Mouse (Mus musculus) kidney, adult 2 months (tissue): ENCODE data around the gene Angptl8.

Experiments
- CTCF ChIP-seq: fragments of 200-500 bp; conservative IDR thresholded peaks from 2 replicates; pipeline ENCODE4 v1.5.1; 2011; ENCODE audit warnings: low read depth, mild to moderate bottlenecking, control low read depth, low read length, moderate library complexity, mixed read lengths; ENCODE audit not compliant: insufficient read depth, insufficient read length
- POLR2A ChIP-seq: fragments of 200-500 bp; IDR thresholded peaks from one replicate; pipeline ENCODE4 v1.6.1; 2011; ENCODE audit warnings: low read depth, low read length, control low read depth

DNA sequence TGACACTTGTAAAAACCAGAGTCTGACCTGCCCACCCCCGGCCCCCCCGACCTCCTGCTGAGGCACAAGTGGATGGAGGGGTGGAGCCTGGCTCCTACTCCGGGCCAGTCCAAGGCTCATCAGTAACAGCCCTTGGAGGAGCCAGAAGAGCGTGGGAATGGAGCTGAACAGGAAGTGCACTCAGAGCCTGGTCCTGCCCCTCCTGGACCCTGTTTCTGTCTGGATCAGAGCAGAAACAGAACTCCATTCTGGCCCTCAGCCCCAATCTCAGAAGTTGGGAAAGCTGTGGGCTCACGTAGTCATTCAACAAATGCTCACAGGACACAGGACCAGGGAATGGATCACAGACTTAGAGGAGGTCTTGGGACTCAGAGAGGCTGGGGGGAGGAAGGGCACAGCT is 7.1 kb downstream of the Angptl8 start:
- TF ChIP-seq POLR2A: no peak
- TF ChIP-seq CTCF: no peak
